Mouse (Mus musculus): Measurements from ENCODE around the gene Ikzf1. TPM values are rescaled to one million over a fixed set of nuclear protein-coding genes. Genes with fewer than 3 reads are reported as not detected.

The Ikzf1 gene
- polyA plus RNA-seq, 1 experiment from 2014 or later = not detected

- in situ Hi-C loops (cut with MboI; ENCODE audit: low pct_unique_long_range_greater_than_20kb) = no loop called here
- no peak for TF ChIP-seq CTCF (IDR thresholded peaks at IDR 0.05)
- ATAC-seq = no peak
- ChIA-PET CTCF (no interaction called here), POLR2A (no interaction called here)
- peaks cover 60% of the 10 kb centered on the region for H3K27me3 ChIP-seq
- no peak for DNase-seq (ENCODE audit: low read depth, low spot score)
Observed at GRCm38 (mm10) chr11:11690845-11691196, 6.0 kb downstream of the Ikzf1 start.

GRCm38 (mm10) chr11:11691324-11692058 is 6.7 kb downstream of the Ikzf1 start:
- H3K27me3 ChIP-seq = peaks cover 64% of the 10 kb centered on the region
- POLR2A ChIA-PET = no interaction called here
- in situ Hi-C loops (cut with MboI; ENCODE audit: low pct_unique_long_range_greater_than_20kb) = no loop called here
- no peak for TF ChIP-seq CTCF (IDR thresholded peaks at IDR 0.05)
- ATAC-seq (no peak), DNase-seq (ENCODE audit: low read depth, low spot score) (no peak)
- CTCF ChIA-PET = no interaction called here

GRCm38 (mm10) chr11:11692558-11693166 is 7.9 kb downstream of the Ikzf1 start:
- CTCF ChIA-PET = no interaction called here
- TF ChIP-seq CTCF (IDR thresholded peaks at IDR 0.05) = no peak

GRCm38 (mm10) chr11:11693446-11693845 is 8.6 kb downstream of the Ikzf1 start:
- no peak for ATAC-seq
- TF ChIP-seq CTCF (IDR thresholded peaks at IDR 0.05) = no peak
- ChIA-PET POLR2A (no interaction called here), CTCF (no interaction called here)
- H3K27me3 ChIP-seq = peaks cover 55% of the 10 kb centered on the region
- no peak for DNase-seq (ENCODE audit: low read depth, low spot score)
- in situ Hi-C loops (cut with MboI; ENCODE audit: low pct_unique_long_range_greater_than_20kb) = no loop called here

More at GRCm38 (mm10) chr11:11692558-11693166, 7.9 kb downstream of the Ikzf1 start:
- peaks cover 59% of the 10 kb centered on the region for H3K27me3 ChIP-seq
- ATAC-seq = no peak
- in situ Hi-C loops (cut with MboI; ENCODE audit: low pct_unique_long_range_greater_than_20kb) = no loop called here
- DNase-seq (ENCODE audit: low read depth, low spot score) = no peak
- POLR2A ChIA-PET = no interaction called here

- in situ Hi-C loops (cut with MboI; ENCODE audit: low pct_unique_long_range_greater_than_20kb) = no loop called here
- peaks cover 53% of the 10 kb centered on the region for H3K27me3 ChIP-seq
- DNase-seq (ENCODE audit: low read depth, low spot score) (no peak), ATAC-seq (no peak)
- CTCF ChIA-PET = no interaction called here
- POLR2A ChIA-PET = no interaction called here
- no peak for TF ChIP-seq CTCF (IDR thresholded peaks at IDR 0.05)
Observed at GRCm38 (mm10) chr11:11694072-11694471, 9.3 kb downstream of the Ikzf1 start.

GRCm38 (mm10) chr11:11694472-11695177 is 9.8 kb downstream of the Ikzf1 start:
- DNase-seq (ENCODE audit: low read depth, low spot score) (no peak), ATAC-seq (no peak)
- TF ChIP-seq CTCF (IDR thresholded peaks at IDR 0.05) = no peak
- in situ Hi-C loops (cut with MboI; ENCODE audit: low pct_unique_long_range_greater_than_20kb) = no loop called here
- H3K27me3 ChIP-seq = peaks cover 53% of the 10 kb centered on the region
- ChIA-PET POLR2A (no interaction called here), CTCF (no interaction called here)

GRCm38 (mm10) chr11:11695211-11695887 is 10.5 kb downstream of the Ikzf1 start:
- ChIA-PET CTCF (no interaction called here), POLR2A (no interaction called here)
- DNase-seq (ENCODE audit: low read depth, low spot score) = no peak
- H3K27me3 ChIP-seq = peaks cover 49% of the 10 kb centered on the region
- ATAC-seq = no peak
- TF ChIP-seq CTCF (IDR thresholded peaks at IDR 0.05) = no peak
- in situ Hi-C loops (cut with MboI; ENCODE audit: low pct_unique_long_range_greater_than_20kb) = no loop called here

GRCm38 (mm10) chr11:11695907-11696306 is 11.1 kb downstream of the Ikzf1 start:
- POLR2A ChIA-PET = no interaction called here
- in situ Hi-C loops (cut with MboI; ENCODE audit: low pct_unique_long_range_greater_than_20kb) = no loop called here
- ATAC-seq (no peak), DNase-seq (ENCODE audit: low read depth, low spot score) (no peak)
- H3K27me3 ChIP-seq = peaks cover 52% of the 10 kb centered on the region
- TF ChIP-seq CTCF (IDR thresholded peaks at IDR 0.05) = no peak
- CTCF ChIA-PET = no interaction called here

GRCm38 (mm10) chr11:11696814-11697213 is 12.0 kb downstream of the Ikzf1 start:
- no peak for DNase-seq (ENCODE audit: low read depth, low spot score)
- ATAC-seq = no peak
- no peak for TF ChIP-seq CTCF (IDR thresholded peaks at IDR 0.05)
- H3K27me3 ChIP-seq = peaks cover 59% of the 10 kb centered on the region
- in situ Hi-C loops (cut with MboI; ENCODE audit: low pct_unique_long_range_greater_than_20kb) = no loop called here
- ChIA-PET POLR2A (no interaction called here), CTCF (no interaction called here)

- CTCF ChIA-PET = no interaction called here
- POLR2A ChIA-PET = no interaction called here
- peaks cover 68% of the 10 kb centered on the region for H3K27me3 ChIP-seq
- in situ Hi-C loops (cut with MboI; ENCODE audit: low pct_unique_long_range_greater_than_20kb) = no loop called here
- DNase-seq (ENCODE audit: low read depth, low spot score) = no peak
- no peak for ATAC-seq
- TF ChIP-seq CTCF (IDR thresholded peaks at IDR 0.05) = no peak
Observed at GRCm38 (mm10) chr11:11701378-11701777, 16.6 kb downstream of the Ikzf1 start.

GRCm38 (mm10) chr11:11703776-11704175 is 19.0 kb downstream of the Ikzf1 start:
- ChIA-PET CTCF (no interaction called here), POLR2A (no interaction called here)
- in situ Hi-C loops (cut with MboI; ENCODE audit: low pct_unique_long_range_greater_than_20kb) = no loop called here
- H3K27me3 ChIP-seq = peaks cover 82% of the 10 kb centered on the region
- DNase-seq (ENCODE audit: low read depth, low spot score) = no peak
- no peak for TF ChIP-seq CTCF (IDR thresholded peaks at IDR 0.05)
- no peak for ATAC-seq
